Mouse (Mus musculus) heart, embryonic 16.5 days (tissue): ENCODE data around the gene Rimbp2. TPM values are rescaled to one million over a fixed set of nuclear protein-coding genes. Genes with fewer than 3 reads are reported as not detected.
A peak's percentile ranks its signal among the peaks of the same experiment; 100 is the strongest.

Experiments used
- ATAC-seq: fragments of 200-750 bp; cut with Nextera tagmentation; replicated peaks from 2 replicates; pipeline ENCODE4 v1.8.0; 2017; ENCODE audit warnings: moderate number of reproducible peaks; ENCODE audit not compliant: insufficient read depth, low FRiP score; ENCODE audit errors: extremely low read depth
- H3K27ac ChIP-seq: fragments of 300-500 bp; sonication (generic); 2 replicates; pipeline ENCODE4 v1.5.1; 2014; ENCODE audit warnings: mild to moderate bottlenecking, low read length, control low read depth, moderate library complexity
- H3K27me3 ChIP-seq: fragments of 300-500 bp; sonication (generic); 2 replicates; pipeline ENCODE4 v1.6.1; 2014; ENCODE audit warnings: low read length, mixed read lengths; ENCODE audit not compliant: control insufficient read depth, insufficient read depth
- H3K36me3 ChIP-seq: fragments of 300-500 bp; sonication (generic); 2 replicates; pipeline ENCODE4 v1.6.1; 2014; ENCODE audit not compliant: control insufficient read depth, insufficient read depth
- H3K4me1 ChIP-seq: fragments of 300-500 bp; sonication (generic); 2 replicates; pipeline ENCODE4 v1.6.1; 2014; ENCODE audit warnings: low read length, mixed read lengths; ENCODE audit not compliant: control insufficient read depth, insufficient read depth
- H3K4me2 ChIP-seq: fragments of 300-500 bp; sonication (generic); 2 replicates; pipeline ENCODE4 v1.6.1; 2014; ENCODE audit warnings: low read depth, mild to moderate bottlenecking, control low read depth, low read length
- H3K4me3 ChIP-seq: fragments of 300-500 bp; sonication (generic); 2 replicates; pipeline ENCODE4 v1.5.1; 2014; ENCODE audit warnings: mild to moderate bottlenecking, control low read depth, low read length
- H3K9ac ChIP-seq: fragments of 300-500 bp; sonication (generic); 2 replicates; pipeline ENCODE4 v1.6.1; 2014; ENCODE audit warnings: low read length, control low read depth
- H3K9me3 ChIP-seq: fragments of 300-500 bp; sonication (generic); replicated peaks from 2 replicates; pipeline ENCODE4 v1.6.1; 2016; ENCODE audit warnings: low read length; ENCODE audit not compliant: control insufficient read depth
- WGBS: fragments of 180-500 bp; shearing (Covaris S2); extraction: QIAGEN DNeasy Blood & Tissue Kit; methylation state at CpG from one replicate; pipeline ENCODE4 v1.1.7; 2014; 5-methylcytosine and 5-hydroxymethylcytosine counted together
- polyA plus RNA-seq: library from polyadenylated mRNA; unstranded; fragments of >200 nt; fragmentation: Nextera tagmentation; extraction: Ambion mirVana; gene quantifications from 2 replicates; pipeline ENCODE4 v1.2.1, GENCODE M21; 2015

Rimbp2 gene
- polyA plus RNA-seq, 1 experiment from 2014 or later: 0.14 TPM

GRCm38 (mm10) chr5:128912374-128912773, 40.9 kb downstream of the Rimbp2 start:
- H3K4me2 ChIP-seq: no peak overlapping the region
- H3K27me3 ChIP-seq: no peaks in the 10 kb centered on the region
- no peak overlapping the region for H3K27ac ChIP-seq
- H3K9me3 ChIP-seq: no peaks in the 10 kb centered on the region
- ATAC-seq: no peak
- WGBS: 93% methylated on average over 3 of the region's 3 CpGs
- no peaks in the 10 kb centered on the region for H3K4me1 ChIP-seq
- no peaks in the 10 kb centered on the region for H3K36me3 ChIP-seq
- H3K9ac ChIP-seq: no peak overlapping the region
- H3K4me3 ChIP-seq: no peak overlapping the region

DNA sequence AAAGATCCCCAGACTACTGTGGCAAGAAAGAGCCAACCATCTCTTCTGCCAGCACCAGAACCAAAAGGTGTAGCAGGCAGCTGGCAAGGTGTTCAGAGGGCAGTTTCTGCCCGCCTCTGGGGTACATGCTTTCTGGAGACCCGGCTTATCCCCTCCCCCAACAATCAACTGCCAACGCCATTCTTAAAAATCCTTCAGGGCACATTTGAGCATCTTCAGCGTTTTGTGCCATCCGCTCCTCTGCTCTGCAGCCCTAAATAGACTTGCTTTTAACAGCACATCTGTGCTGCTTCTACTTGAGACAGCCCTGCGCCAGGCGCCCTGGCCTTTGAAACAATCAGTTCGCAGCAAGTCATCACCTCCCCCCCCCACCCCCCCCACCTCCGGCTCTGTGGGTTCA, 41.7 kb downstream of the Rimbp2 start:
- no peak for ATAC-seq
- WGBS: 54% methylated on average over 8 of the region's 9 CpGs

DNA sequence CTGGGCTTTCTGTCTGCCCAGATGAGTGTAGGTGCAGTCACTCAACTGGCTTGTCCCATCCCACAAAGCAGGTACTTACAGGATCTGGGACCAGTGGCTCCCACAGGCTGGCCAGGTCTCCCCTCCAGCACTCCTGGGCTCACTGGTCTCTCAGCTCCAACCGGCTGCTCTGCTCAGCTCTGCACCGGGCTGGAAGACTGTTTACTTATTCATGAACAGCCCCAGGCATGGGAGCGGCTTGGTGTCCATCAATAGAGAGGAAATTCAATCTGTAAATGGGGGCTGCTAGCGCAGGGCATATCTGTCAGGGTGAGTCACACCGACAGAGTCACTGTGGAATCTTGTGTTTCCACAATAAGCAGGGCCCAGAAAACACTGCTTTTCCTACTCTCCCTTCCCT, 49.2 kb downstream of the Rimbp2 start:
- 26% methylated on average over 5 of the region's 5 CpGs for WGBS
- no peak for ATAC-seq
- Histone ChIP-seq H3K36me3 (no peaks in the 10 kb centered on the region), H3K4me2 (no peak overlapping the region), H3K4me1 (no peaks in the 10 kb centered on the region), H3K27ac (no peak overlapping the region), H3K9me3 (no peaks in the 10 kb centered on the region), H3K27me3 (no peaks in the 10 kb centered on the region), H3K4me3 (no peak overlapping the region), H3K9ac (no peak overlapping the region)

More for the DNA sequence above, 41.7 kb downstream of the Rimbp2 start:
- Histone ChIP-seq H3K36me3 (no peaks in the 10 kb centered on the region), H3K4me3 (no peak overlapping the region), H3K27ac (no peak overlapping the region), H3K9me3 (no peaks in the 10 kb centered on the region), H3K4me2 (no peak overlapping the region), H3K4me1 (no peaks in the 10 kb centered on the region), H3K9ac (no peak overlapping the region), H3K27me3 (no peaks in the 10 kb centered on the region)

DNA sequence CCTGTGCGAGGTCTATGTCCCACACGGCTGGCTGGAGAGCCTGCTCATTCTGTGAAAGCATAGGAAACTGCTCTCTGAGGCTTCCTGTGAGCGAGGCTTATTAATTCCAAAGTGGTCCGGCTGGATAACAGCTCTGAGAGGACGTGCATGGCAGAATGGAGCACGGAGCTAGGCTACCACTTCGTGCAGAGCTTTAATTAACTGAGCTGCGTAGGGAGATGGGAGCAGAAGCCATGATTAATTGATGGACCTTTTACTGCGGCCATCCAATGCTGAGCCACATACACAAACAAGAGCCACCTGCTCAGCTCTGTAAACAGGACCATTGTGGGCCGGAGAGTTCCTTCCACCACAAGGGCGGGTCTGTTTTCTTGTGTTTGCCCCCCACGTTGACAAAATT, 50.2 kb downstream of the Rimbp2 start:
- ATAC-seq: no peak
- WGBS: 65% methylated on average over 12 of the region's 12 CpGs
- H3K27me3 ChIP-seq: no peaks in the 10 kb centered on the region

GRCm38 (mm10) chr5:128899971-128900370, 53.3 kb downstream of the Rimbp2 start:
- H3K4me2 ChIP-seq: no peak overlapping the region
- H3K4me1 ChIP-seq: no peaks in the 10 kb centered on the region
- no peaks in the 10 kb centered on the region for H3K27me3 ChIP-seq
- no peak overlapping the region for H3K4me3 ChIP-seq
- no peak for ATAC-seq
- no peaks in the 10 kb centered on the region for H3K9me3 ChIP-seq
- no peak overlapping the region for H3K9ac ChIP-seq
- H3K36me3 ChIP-seq: no peaks in the 10 kb centered on the region
- no peak overlapping the region for H3K27ac ChIP-seq
- WGBS: 67% methylated on average over 13 of the region's 13 CpGs

More for the DNA sequence above, 50.2 kb downstream of the Rimbp2 start:
- H3K4me2 ChIP-seq: no peak overlapping the region
- H3K4me1 ChIP-seq: no peaks in the 10 kb centered on the region
- H3K9ac ChIP-seq: no peak overlapping the region
- H3K27ac ChIP-seq: no peak overlapping the region
- no peaks in the 10 kb centered on the region for H3K9me3 ChIP-seq
- H3K36me3 ChIP-seq: no peaks in the 10 kb centered on the region
- no peak overlapping the region for H3K4me3 ChIP-seq

- no peaks in the 10 kb centered on the region for H3K27me3 ChIP-seq
- H3K4me3 ChIP-seq: no peak overlapping the region
- no peak for ATAC-seq
- no peak overlapping the region for H3K4me2 ChIP-seq
- no peak overlapping the region for H3K9ac ChIP-seq
- H3K27ac ChIP-seq: no peak overlapping the region
- no peaks in the 10 kb centered on the region for H3K4me1 ChIP-seq
- H3K9me3 ChIP-seq: 0 out of 2 replicates have a peak, but pooled peaks cover 2% of the 10 kb centered on the region
- WGBS: 68% methylated on average over 5 of the region's 5 CpGs
- no peaks in the 10 kb centered on the region for H3K36me3 ChIP-seq
These were observed 58.4 kb downstream of the Rimbp2 start for GRCm38 (mm10) chr5:128894921-128895320.

DNA sequence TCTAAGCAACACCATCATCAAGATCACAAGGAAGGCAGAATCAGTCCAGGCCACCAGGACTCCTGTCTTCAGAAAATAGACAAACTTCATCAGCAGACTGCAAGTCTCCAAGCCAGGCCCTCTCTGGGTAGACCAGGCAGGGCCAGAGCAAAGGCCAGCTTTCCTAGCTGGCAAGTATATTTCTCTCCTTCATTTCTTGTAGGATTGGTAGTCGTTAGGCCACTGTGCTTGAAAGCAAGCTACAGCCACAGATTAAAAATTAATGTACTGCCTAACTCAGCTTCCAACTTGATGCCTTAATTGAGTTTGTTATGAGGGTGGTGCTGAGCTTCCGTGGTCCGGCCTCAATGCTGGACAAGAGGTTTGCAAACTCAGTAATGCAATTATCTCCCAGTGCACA, 65.7 kb downstream of the Rimbp2 start:
- 0 out of 2 replicates have a peak, but pooled peaks cover 2% of the 10 kb centered on the region for H3K9me3 ChIP-seq
- H3K4me2 ChIP-seq: no peak overlapping the region
- no peak overlapping the region for H3K27ac ChIP-seq
- no peak overlapping the region for H3K9ac ChIP-seq
- ATAC-seq: no peak
- H3K4me1 ChIP-seq: no peaks in the 10 kb centered on the region
- WGBS: 81% methylated on average over 3 of the region's 3 CpGs
- no peak overlapping the region for H3K4me3 ChIP-seq
- no peaks in the 10 kb centered on the region for H3K27me3 ChIP-seq
- H3K36me3 ChIP-seq: no peaks in the 10 kb centered on the region

DNA sequence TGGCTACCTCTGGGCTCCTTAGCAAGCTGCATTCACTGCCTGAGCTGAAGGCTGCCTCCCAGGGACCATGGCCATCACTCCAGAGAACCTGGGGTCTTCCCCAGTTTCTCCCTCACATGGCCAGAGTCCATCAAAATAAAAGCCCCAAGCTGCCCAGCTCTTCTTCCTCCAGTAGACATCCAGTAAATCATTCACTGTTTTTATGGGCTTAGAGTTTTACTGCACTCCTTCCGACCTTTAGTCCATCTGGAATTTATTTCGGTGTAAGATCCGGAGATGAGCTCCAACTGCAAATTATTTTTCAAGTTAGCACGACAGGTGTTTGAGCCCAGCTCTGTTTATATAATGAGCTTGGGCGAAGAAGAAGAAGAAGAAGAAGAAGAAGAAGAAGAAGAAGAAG, 69.0 kb downstream of the Rimbp2 start:
- no peak for ATAC-seq
- Histone ChIP-seq H3K9ac (no peak overlapping the region), H3K27ac (no peak overlapping the region), H3K4me1 (no peaks in the 10 kb centered on the region), H3K27me3 (no peaks in the 10 kb centered on the region), H3K4me2 (no peak overlapping the region), H3K9me3 (no peaks in the 10 kb centered on the region), H3K4me3 (no peak overlapping the region), H3K36me3 (no peaks in the 10 kb centered on the region)
- WGBS: 79% methylated on average over 5 of the region's 5 CpGs

GRCm38 (mm10) chr5:128879092-128879491, 74.2 kb downstream of the Rimbp2 start:
- peaks cover 7% of the 10 kb centered on the region for H3K27me3 ChIP-seq
- no peaks in the 10 kb centered on the region for H3K4me1 ChIP-seq
- H3K9ac ChIP-seq: no peak overlapping the region
- no peak overlapping the region for H3K27ac ChIP-seq
- 0 out of 2 replicates have a peak, but pooled peaks have one; percentile 49 for ATAC-seq
- H3K9me3 ChIP-seq: no peaks in the 10 kb centered on the region
- H3K4me3 ChIP-seq: no peak overlapping the region
- no peaks in the 10 kb centered on the region for H3K36me3 ChIP-seq
- 29% methylated on average over 3 of the region's 3 CpGs for WGBS
- H3K4me2 ChIP-seq: no peak overlapping the region
